Mouse (Mus musculus) right cerebral cortex, postnatal 36 days (tissue): ENCODE data around the gene Arhgap27.

ENCODE experiments used
- DNase-seq, 2 experiments: peaks; one replicate each; pipeline ENCODE4 v3.0.0; 2022; ENCODE audit warnings: low spot score in 2 of 2, mixed read lengths in 1 of 2

The Arhgap27 gene

GRCm38 (mm10) chr11:103356938-103357670 lies 6.4 kb downstream of the Arhgap27 start:
- DNase-seq, result no peak

GRCm38 (mm10) chr11:103356032-103356571 lies 7.4 kb downstream of the Arhgap27 start:
- DNase-seq, result no peak

GRCm38 (mm10) chr11:103355251-103355650 lies 8.2 kb downstream of the Arhgap27 start:
- DNase-seq, result no peak

- no peak for DNase-seq
Measured at GRCm38 (mm10) chr11:103354033-103354432, 9.5 kb downstream of the Arhgap27 start.

- no peak for DNase-seq
Measured at GRCm38 (mm10) chr11:103352239-103352814, 11.2 kb downstream of the Arhgap27 start.

- DNase-seq, result no peak
Measured at GRCm38 (mm10) chr11:103350711-103351315, 12.7 kb downstream of the Arhgap27 start.

GRCm38 (mm10) chr11:103349699-103350098 lies 13.8 kb downstream of the Arhgap27 start:
- DNase-seq, result no peak

- no peak for DNase-seq
Measured at GRCm38 (mm10) chr11:103346657-103347056, 16.8 kb downstream of the Arhgap27 start.

- DNase-seq, result no peak
Measured at GRCm38 (mm10) chr11:103346236-103346635, 17.3 kb downstream of the Arhgap27 start.

- no peak for DNase-seq
Measured at GRCm38 (mm10) chr11:103345408-103346091, 17.9 kb downstream of the Arhgap27 start.

- no peak for DNase-seq
Measured at GRCm38 (mm10) chr11:103344494-103345332, 18.8 kb downstream of the Arhgap27 start.

GRCm38 (mm10) chr11:103343881-103344280 lies 19.6 kb downstream of the Arhgap27 start:
- DNase-seq, result no peak

GRCm38 (mm10) chr11:103343063-103343462 lies 20.4 kb downstream of the Arhgap27 start:
- no peak for DNase-seq

- no peak for DNase-seq
Measured at GRCm38 (mm10) chr11:103340677-103341076, 22.8 kb downstream of the Arhgap27 start.

- DNase-seq, result no peak
Measured at GRCm38 (mm10) chr11:103340130-103340529, 23.4 kb downstream of the Arhgap27 start.

- no peak for DNase-seq
Measured at GRCm38 (mm10) chr11:103339414-103340119, 23.9 kb downstream of the Arhgap27 start.

GRCm38 (mm10) chr11:103338671-103339070 lies 24.8 kb downstream of the Arhgap27 start:
- no peak for DNase-seq

- DNase-seq, result no peak
Measured at GRCm38 (mm10) chr11:103338119-103338518, 25.4 kb downstream of the Arhgap27 start.

- DNase-seq, result no peak
Measured at GRCm38 (mm10) chr11:103337180-103337579, 26.3 kb downstream of the Arhgap27 start.

- DNase-seq, result no peak
Measured at GRCm38 (mm10) chr11:103335561-103335960, 27.9 kb downstream of the Arhgap27 start.

GRCm38 (mm10) chr11:103334925-103335324 lies 28.6 kb downstream of the Arhgap27 start:
- no peak for DNase-seq
